Mouse (Mus musculus): ENCODE measurements at regions not wholly inside any gene's neighbourhood (a gene's known extent, or its start where the extent isn't known, plus 50 kb on each side); places are given as distances from the start of the nearest gene placed in this dataset.

DNA sequence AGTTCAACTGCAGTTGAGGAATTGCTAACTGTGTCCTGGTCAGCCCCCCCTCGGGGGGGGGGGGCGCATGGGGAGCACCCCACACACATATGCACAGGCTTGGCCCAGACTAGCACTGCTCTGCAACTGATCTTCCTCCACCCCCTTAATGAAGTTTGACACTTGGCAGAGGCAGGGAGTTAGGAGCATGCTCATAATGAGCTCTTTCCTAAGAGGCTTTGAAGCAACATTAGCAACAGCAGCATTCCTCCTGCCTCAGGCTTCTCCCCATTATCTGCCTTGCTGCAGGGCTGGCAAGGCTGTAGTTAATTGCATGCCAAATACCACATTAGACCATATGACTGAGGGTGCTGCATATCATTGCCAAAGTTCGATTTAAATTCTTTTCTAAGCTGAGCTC, 235.4 kb upstream of the F930015N05Rik start:
- TF ChIP-seq CTCF (IDR thresholded peaks at IDR 0.05 in 2 of 3, conservative IDR thresholded peaks at IDR 0.05 in 1 of 3; ENCODE audit: control insufficient read depth in 1 of 3, insufficient read depth in 1 of 3, low read depth in 2 of 3, low read length in 3 of 3, poor library complexity in 1 of 3, severe bottlenecking in 1 of 3) (no peak), EP300 (IDR thresholded peaks at IDR 0.05; ENCODE audit: low read depth in 1 of 2, low read length in 2 of 2) (no peak), E2F4 (IDR thresholded peaks at IDR 0.05; ENCODE audit: borderline replicate concordance, low read depth, low read length) (no peak), MAZ (IDR thresholded peaks at IDR 0.05; ENCODE audit: low read depth, low read length) (no peak), TBP (IDR thresholded peaks at IDR 0.05; ENCODE audit: low read depth, low read length) (no peak), ZC3H11A (IDR thresholded peaks at IDR 0.05; ENCODE audit: low read depth, low read length) (no peak), USF2 (IDR thresholded peaks at IDR 0.05; ENCODE audit: borderline replicate concordance in 1 of 2, insufficient read depth in 1 of 2, low read depth in 1 of 2, low read length in 2 of 2) (no peak), GATA1 (IDR thresholded peaks at IDR 0.05; ENCODE audit: low read depth, low read length) (no peak), ZNF384 (IDR thresholded peaks at IDR 0.05; ENCODE audit: low read depth, low read length) (no peak)

Data from MEL (cell line).